Mouse (Mus musculus): Measurements from ENCODE around the gene Rab4b. TPM values are rescaled to one million over a fixed set of nuclear protein-coding genes. Genes with fewer than 3 reads are reported as not detected.

Rab4b gene
- 342 and 432 TPM in 2 replicates for polyA plus RNA-seq (2012)

GRCm38 (mm10) chr7:27178324-27179216 is at the start of gene Rab4b:
TSS of gene Rab4b (minus strand) at chr7:27178896.
- no peak for TF ChIP-seq GATA1 (IDR thresholded peaks at IDR 0.05; ENCODE audit: low read length)

DNA sequence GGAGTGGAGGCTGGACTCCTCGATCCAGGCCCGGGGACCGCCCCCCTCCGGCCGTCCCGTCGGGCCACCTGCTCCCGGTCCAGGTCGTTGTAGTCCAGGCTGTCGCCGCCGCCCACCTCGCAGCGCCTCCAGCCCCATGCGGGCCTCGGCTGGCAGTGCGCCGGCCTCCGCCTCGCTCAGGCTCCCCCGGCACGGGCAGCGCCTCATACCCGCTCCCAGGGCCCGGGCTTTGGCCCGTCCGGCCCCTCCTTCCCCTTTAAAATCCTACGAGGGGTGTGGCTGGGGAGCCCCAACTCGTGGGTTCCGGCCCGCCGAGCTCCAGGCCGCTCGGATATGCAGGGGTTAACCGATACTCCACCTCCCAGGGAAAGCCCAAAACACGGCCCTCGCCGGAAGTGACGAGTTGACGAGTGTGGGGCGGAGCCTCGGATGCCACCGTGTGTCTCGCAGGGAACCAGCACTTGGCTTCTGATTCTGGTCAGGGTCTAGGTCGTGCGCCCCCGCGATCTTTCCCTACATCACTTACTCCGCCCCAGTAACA is 49.7 kb upstream of the Rab4b start, which contains the start of gene Itpkc:
Gene Itpkc (minus strand): TSS at position 381 of the 541 bp plus-strand sequence.
- no peak for TF ChIP-seq GATA1 (IDR thresholded peaks at IDR 0.05; ENCODE audit: low read length)

DNA sequence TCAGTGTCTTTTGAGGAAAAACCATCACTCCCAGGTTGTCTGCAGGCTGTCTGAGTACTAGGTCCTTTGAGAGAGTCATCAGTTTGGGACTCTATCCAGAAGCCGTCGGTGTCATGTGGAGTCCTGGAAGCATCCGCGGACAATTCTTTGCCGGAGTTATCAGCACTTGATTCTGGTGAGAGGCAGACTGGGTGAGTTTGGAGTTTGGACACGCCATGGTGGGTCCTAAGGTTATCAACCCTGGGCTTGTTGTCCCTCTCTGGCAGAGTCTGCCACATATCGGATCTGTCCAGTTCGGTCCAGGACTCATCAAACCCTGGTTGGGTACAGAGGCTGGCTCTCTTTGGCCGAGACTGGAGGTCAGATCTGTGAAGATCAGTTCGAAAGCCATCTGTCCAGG is 49.0 kb upstream of the Rab4b start:
- no peak for TF ChIP-seq GATA1 (IDR thresholded peaks at IDR 0.05; ENCODE audit: low read length)

DNA sequence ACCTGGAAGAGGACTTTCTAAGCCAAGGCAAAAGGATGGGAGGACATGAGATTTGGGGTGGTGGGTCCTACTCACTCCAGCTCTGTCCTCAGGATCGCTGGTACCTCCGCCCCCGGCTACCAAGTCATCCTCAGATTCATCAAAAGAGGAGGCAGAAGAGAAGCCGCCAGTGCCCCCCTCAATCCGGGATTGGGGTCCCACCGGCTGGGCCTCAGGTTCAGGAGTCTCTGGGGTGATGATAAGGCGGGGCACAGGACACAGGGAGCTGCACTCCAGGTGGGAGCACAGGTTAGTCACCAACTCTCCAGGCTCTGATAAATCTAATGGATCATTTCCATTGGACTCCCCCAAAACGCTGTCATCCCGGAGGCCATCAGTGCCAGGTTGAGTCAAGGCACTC is 48.6 kb upstream of the Rab4b start:
- TF ChIP-seq GATA1 (IDR thresholded peaks at IDR 0.05; ENCODE audit: low read length) = no peak

- TF ChIP-seq GATA1 (IDR thresholded peaks at IDR 0.05; ENCODE audit: low read length) = no peak
These were observed 46.3 kb upstream of the Rab4b start for GRCm38 (mm10) chr7:27224877-27225575.

DNA sequence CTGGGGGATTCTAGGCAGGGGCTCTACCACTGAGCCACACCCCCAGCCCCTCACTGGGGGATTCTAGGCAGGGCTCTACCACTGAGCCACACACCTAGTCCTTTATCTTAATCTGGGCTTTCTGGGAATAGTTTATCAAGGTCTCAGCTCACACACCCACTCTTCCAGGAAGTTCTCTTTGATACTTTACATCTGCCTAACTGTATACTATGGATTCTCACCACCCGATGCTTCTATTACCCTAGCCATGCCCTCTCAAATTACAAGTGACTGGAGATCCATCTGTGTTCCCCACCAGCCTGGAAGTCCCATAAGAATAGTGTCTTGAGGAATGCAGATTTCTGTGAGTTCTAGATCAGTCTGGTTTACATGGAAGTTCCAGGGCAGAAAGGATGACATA is 43.8 kb upstream of the Rab4b start:
- TF ChIP-seq GATA1 (IDR thresholded peaks at IDR 0.05; ENCODE audit: low read length) = no peak

DNA sequence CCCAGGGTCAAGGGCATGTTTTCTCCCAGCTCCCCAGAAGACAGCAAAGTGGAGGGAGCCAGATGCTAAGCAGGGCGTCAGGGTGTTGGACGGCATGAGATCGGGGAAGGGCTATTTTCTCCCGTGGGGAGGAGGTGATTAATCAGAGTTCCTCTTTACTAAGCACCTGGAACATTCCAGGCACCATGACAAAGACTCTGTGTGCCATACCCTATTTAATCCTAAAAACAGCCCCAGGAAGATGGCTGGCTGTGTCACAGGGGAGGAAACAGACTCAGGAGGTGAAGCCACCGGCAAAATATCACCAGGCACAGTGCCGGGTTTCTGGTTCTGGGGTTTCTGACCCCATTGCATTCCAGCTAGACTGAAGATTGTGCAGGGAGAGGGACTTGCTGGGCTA is 43.2 kb upstream of the Rab4b start:
- no peak for TF ChIP-seq GATA1 (IDR thresholded peaks at IDR 0.05; ENCODE audit: low read length)

GRCm38 (mm10) chr7:27219937-27220336 is 41.2 kb upstream of the Rab4b start:
- TF ChIP-seq GATA1 (IDR thresholded peaks at IDR 0.05; ENCODE audit: low read length) = no peak

DNA sequence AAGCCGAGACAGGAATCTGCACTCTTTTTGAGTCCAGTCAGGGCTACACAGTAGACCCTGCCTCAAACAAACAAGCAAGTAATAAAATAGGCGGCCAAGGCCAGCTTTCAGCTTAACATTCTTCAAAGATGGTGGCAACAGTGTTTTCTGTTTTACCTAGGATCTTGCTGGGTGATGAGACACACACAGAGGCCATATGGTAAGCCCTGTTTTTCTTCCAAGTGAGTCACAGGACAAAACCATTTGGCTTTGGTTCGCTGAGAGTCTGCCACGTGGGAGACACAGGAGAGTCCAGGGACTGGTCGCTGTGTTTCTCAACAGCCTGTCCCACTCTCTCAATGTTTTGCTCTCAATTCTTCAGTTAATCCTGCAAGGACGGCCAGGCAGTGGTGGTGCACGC is 39.9 kb upstream of the Rab4b start:
- TF ChIP-seq GATA1 (IDR thresholded peaks at IDR 0.05; ENCODE audit: low read length) = no peak

DNA sequence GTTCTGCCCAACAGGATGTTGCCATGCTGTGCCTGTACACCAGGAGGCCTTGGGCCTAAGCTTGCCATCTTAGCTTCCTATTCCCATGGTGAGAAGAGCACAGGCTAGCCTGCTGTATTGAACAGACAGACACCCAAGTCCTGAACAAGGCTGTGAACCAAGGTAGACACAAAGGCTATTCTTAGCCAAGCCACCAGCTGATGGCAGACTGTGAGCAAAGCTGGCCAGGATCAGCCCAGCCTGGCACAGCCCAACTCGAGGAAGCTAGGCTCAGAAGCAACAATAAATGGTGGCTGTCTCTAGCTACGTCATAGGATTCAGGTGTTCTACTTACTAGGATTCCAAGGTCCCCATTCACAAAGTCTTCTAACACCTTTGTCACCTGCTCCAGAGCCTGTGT is 33.9 kb upstream of the Rab4b start:
- no peak for TF ChIP-seq GATA1 (IDR thresholded peaks at IDR 0.05; ENCODE audit: low read length)

GRCm38 (mm10) chr7:27203730-27204449 is 25.2 kb upstream of the Rab4b start:
- no peak for TF ChIP-seq GATA1 (IDR thresholded peaks at IDR 0.05; ENCODE audit: low read length)

- TF ChIP-seq GATA1 (IDR thresholded peaks at IDR 0.05; ENCODE audit: low read length) = no peak
These were observed 20.1 kb upstream of the Rab4b start for GRCm38 (mm10) chr7:27198779-27199178.

GRCm38 (mm10) chr7:27198355-27198754 is 19.7 kb upstream of the Rab4b start:
- TF ChIP-seq GATA1 (IDR thresholded peaks at IDR 0.05; ENCODE audit: low read length) = no peak

DNA sequence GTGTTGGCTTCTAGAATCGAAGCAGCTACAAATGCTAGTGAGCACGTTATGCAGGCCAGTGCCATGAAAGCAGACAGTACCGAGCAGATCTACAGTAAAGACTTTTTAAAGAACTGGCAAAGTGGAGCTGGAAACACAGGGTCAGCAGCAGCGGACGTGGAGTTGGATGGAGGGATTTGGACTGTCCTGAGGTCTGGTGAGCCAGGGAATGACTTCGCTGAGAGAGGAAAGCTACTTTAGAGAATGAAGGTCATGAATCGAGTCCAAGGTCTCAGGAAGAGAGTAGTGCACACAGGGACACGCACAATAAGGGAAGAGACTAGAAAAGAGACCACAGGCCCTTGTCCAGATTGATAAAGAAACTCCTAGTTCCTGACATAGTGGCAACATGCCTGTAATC is 18.9 kb upstream of the Rab4b start:
- no peak for TF ChIP-seq GATA1 (IDR thresholded peaks at IDR 0.05; ENCODE audit: low read length)

- TF ChIP-seq GATA1 (IDR thresholded peaks at IDR 0.05; ENCODE audit: low read length) = no peak
These were observed 18.4 kb upstream of the Rab4b start for GRCm38 (mm10) chr7:27197136-27197535.
